Mouse (Mus musculus) spleen, adult 2 months (tissue): Measurements from ENCODE around the gene Tmtc1. TPM values are rescaled to one million over a fixed set of nuclear protein-coding genes. Genes with fewer than 3 reads are reported as not detected.
A peak's percentile ranks its signal among the peaks of the same experiment; 100 is the strongest.

Experiments
- DNase-seq, 2 experiments: peaks; one replicate each; pipeline versions ENCODE4 v3.0.0 to v3.0.0-alpha.2; 2012 to 2021; ENCODE audit warnings: low spot score in 2 of 2, low read depth in 1 of 2
- H3K27ac ChIP-seq: fragments of 200-500 bp; 2 replicates; pipeline ENCODE4 v1.5.1; 2012; ENCODE audit warnings: low read length, inconsistent platforms; ENCODE audit not compliant: insufficient read depth
- H3K27me3 ChIP-seq: fragments of 200-500 bp; 2 replicates; pipeline ENCODE4 v1.6.1; 2012; ENCODE audit warnings: mild to moderate bottlenecking, moderate library complexity, low read length, inconsistent platforms; ENCODE audit not compliant: control insufficient read depth, insufficient read depth
- H3K36me3 ChIP-seq: fragments of 200-500 bp; 2 replicates; pipeline ENCODE4 v1.6.1; 2012; ENCODE audit warnings: mild to moderate bottlenecking, low read length, inconsistent platforms; ENCODE audit not compliant: control insufficient read depth, insufficient read depth
- H3K4me1 ChIP-seq: fragments of 200-500 bp; 2 replicates; pipeline ENCODE4 v1.6.1; 2011; ENCODE audit warnings: inconsistent platforms; ENCODE audit not compliant: control insufficient read depth, insufficient read depth, insufficient read length
- H3K4me3 ChIP-seq: fragments of 200-500 bp; 2 replicates; pipeline ENCODE4 v1.5.1; 2011; ENCODE audit warnings: mild to moderate bottlenecking, inconsistent platforms; ENCODE audit not compliant: insufficient read depth, insufficient read length; ENCODE audit errors: extremely low read depth
- CTCF ChIP-seq: fragments of 200-500 bp; IDR thresholded peaks from 2 replicates; pipeline ENCODE4 v1.5.1; 2011; ENCODE audit warnings: mild to moderate bottlenecking, inconsistent platforms; ENCODE audit not compliant: insufficient read depth, insufficient read length, insufficient replicate concordance; ENCODE audit errors: extremely low read depth
- POLR2A ChIP-seq: fragments of 200-500 bp; IDR thresholded peaks from 2 replicates; pipeline ENCODE4 v1.6.1; 2011; ENCODE audit warnings: low read depth, low read length, inconsistent platforms
- WGBS: fragments of 180-500 bp; shearing (Covaris S2); methylation state at CpG from one replicate; pipeline ENCODE4 v1.1.7; 2018; 5-methylcytosine and 5-hydroxymethylcytosine counted together
- polyA plus RNA-seq: library from polyadenylated mRNA; depleted of rRNA; stranded (reverse); fragments of >200 nt; gene quantifications from 2 replicates; pipeline ENCODE4 v1.2.3, GENCODE M21; 2012

Gene Tmtc1
- polyA plus RNA-seq, 1 experiment, result 5.2 TPM

GRCm38 (mm10) chr6:148363162-148363561, 81.0 kb downstream of the Tmtc1 start:
- no peak for DNase-seq
- H3K27ac ChIP-seq, result no peak overlapping the region
- H3K36me3 ChIP-seq, result no peaks in the 10 kb centered on the region
- 78% methylated on average over 1 of the region's 1 CpGs for WGBS
- no peaks in the 10 kb centered on the region for H3K27me3 ChIP-seq
- H3K4me3 ChIP-seq, result no peak overlapping the region
- no peaks in the 10 kb centered on the region for H3K4me1 ChIP-seq
- no peak for TF ChIP-seq CTCF
- no peak for TF ChIP-seq POLR2A

- Histone ChIP-seq H3K4me1 (no peaks in the 10 kb centered on the region), H3K27me3 (no peaks in the 10 kb centered on the region), H3K4me3 (no peak overlapping the region), H3K36me3 (no peaks in the 10 kb centered on the region), H3K27ac (no peak overlapping the region)
- 89% methylated on average over 3 of the region's 3 CpGs for WGBS
- no peak for DNase-seq
- TF ChIP-seq CTCF (no peak), POLR2A (no peak)
Observed at GRCm38 (mm10) chr6:148362475-148362874, 81.7 kb downstream of the Tmtc1 start.

GRCm38 (mm10) chr6:148359348-148359905, 84.8 kb downstream of the Tmtc1 start:
- DNase-seq, result no peak
- Histone ChIP-seq H3K4me3 (no peak overlapping the region), H3K4me1 (no peaks in the 10 kb centered on the region), H3K36me3 (no peaks in the 10 kb centered on the region), H3K27ac (no peak overlapping the region), H3K27me3 (no peaks in the 10 kb centered on the region)
- TF ChIP-seq POLR2A (no peak), CTCF (no peak)
- 92% methylated on average over 7 of the region's 7 CpGs for WGBS

GRCm38 (mm10) chr6:148358580-148359246, 85.5 kb downstream of the Tmtc1 start:
- Histone ChIP-seq H3K4me3 (no peak overlapping the region), H3K4me1 (no peaks in the 10 kb centered on the region), H3K27me3 (no peaks in the 10 kb centered on the region), H3K36me3 (no peaks in the 10 kb centered on the region), H3K27ac (no peak overlapping the region)
- no peak for TF ChIP-seq CTCF
- no peak for TF ChIP-seq POLR2A
- DNase-seq, result no peak
- 85% methylated on average over 8 of the region's 12 CpGs for WGBS

- H3K27me3 ChIP-seq, result no peaks in the 10 kb centered on the region
- TF ChIP-seq POLR2A (no peak), CTCF (no peak)
- no peak for DNase-seq
Observed at GRCm38 (mm10) chr6:148356141-148356540, 88.0 kb downstream of the Tmtc1 start.

GRCm38 (mm10) chr6:148354509-148355474, 89.4 kb downstream of the Tmtc1 start:
- TF ChIP-seq POLR2A (no peak), CTCF (no peak)
- Histone ChIP-seq H3K27me3 (no peaks in the 10 kb centered on the region), H3K4me3 (peak overlapping the region; percentile 34; the same call in 1 of the 2 replicates), H3K4me1 (no peaks in the 10 kb centered on the region), H3K27ac (no peak overlapping the region), H3K36me3 (no peaks in the 10 kb centered on the region)
- 80% methylated on average over 85 of the region's 85 CpGs for WGBS
- DNase-seq, result peak; percentile 1 to 7

More at GRCm38 (mm10) chr6:148356141-148356540, 88.0 kb downstream of the Tmtc1 start:
- Histone ChIP-seq H3K36me3 (no peaks in the 10 kb centered on the region), H3K27ac (no peak overlapping the region), H3K4me1 (no peaks in the 10 kb centered on the region), H3K4me3 (no peak overlapping the region)

GRCm38 (mm10) chr6:148354151-148354508, 90.1 kb downstream of the Tmtc1 start:
- DNase-seq, result no peak
- WGBS, result 96% methylated on average over 16 of the region's 16 CpGs

More at GRCm38 (mm10) chr6:148354151-148354508, 90.1 kb downstream of the Tmtc1 start:
- no peaks in the 10 kb centered on the region for H3K27me3 ChIP-seq
- no peak overlapping the region for H3K4me3 ChIP-seq
- TF ChIP-seq CTCF (no peak), POLR2A (no peak)
- no peak overlapping the region for H3K27ac ChIP-seq
- no peaks in the 10 kb centered on the region for H3K4me1 ChIP-seq
- H3K36me3 ChIP-seq, result no peaks in the 10 kb centered on the region
